Mouse (Mus musculus) bone marrow macrophage, adult 2 months (primary cell): Measurements from ENCODE around the gene 9230112D13Rik.

Source experiments
- CTCF ChIP-seq: IDR thresholded peaks from 2 replicates; pipeline ENCODE4 v1.5.1; 2012; ENCODE audit warnings: low read depth, mild to moderate bottlenecking, low read length, moderate library complexity
- POLR2A ChIP-seq: IDR thresholded peaks from 2 replicates; pipeline ENCODE4 v1.6.1; 2012; ENCODE audit warnings: mild to moderate bottlenecking, low read depth, low read length, borderline replicate concordance

GRCm38 (mm10) chr14:34571610-34572387 is 49.2 kb upstream of the 9230112D13Rik start:
- TF ChIP-seq CTCF (no peak), POLR2A (no peak)
